Mouse (Mus musculus) retina, embryonic 14.5 days (tissue): ENCODE measurements around the gene Ssr1.

Source experiments
- DNase-seq: peaks from one replicate; pipeline ENCODE4 v3.0.0-alpha.2; 2015; ENCODE audit warnings: low spot score

Gene Ssr1

GRCm38 (mm10) chr13:37993704-37994404 lies at the start of gene Ssr1:
Ssr1 (minus strand) TSS chr13:37994217.
- peak; percentile 95 for DNase-seq

GRCm38 (mm10) chr13:38037811-38038210 lies 43.8 kb upstream of the Ssr1 start:
- DNase-seq: no peak

GRCm38 (mm10) chr13:38037044-38037687 lies 43.1 kb upstream of the Ssr1 start, which contains the start of gene Cage1:
Cage1 (minus strand) TSS chr13:38037069.
- peak; percentile 98 for DNase-seq

DNA sequence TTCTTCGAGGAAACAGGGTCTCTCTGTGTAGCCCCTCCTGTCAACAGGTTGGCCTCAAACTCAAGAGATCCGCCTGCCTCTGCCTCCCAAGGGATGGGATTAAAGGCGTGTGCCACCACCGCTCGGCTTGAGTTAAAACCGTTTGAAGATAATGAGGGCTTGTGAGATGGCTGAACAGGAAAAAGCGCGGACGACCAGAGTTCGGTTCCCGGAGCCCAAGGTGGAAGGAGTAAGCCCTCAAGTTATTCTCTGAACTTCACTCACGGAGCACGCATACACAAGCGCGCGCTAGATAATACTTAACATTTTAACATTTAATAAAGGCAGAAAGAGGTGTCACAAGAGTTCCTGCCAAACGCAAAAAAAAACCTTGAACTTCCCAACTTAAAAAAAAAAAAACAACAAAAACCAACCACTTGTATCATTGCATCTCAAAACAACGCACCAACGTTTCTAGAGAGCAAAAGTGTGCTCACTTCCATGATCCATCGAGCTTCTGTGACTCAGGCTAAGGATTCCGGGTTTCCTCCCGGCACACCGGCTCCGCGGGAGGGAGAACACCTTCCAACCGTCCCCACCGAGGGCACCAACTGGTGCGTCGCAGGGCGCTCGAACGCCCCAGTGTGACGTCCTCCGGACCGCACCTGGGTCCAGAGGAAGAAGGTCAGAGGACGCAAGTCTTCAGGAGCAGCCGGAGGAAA lies 42.5 kb upstream of the Ssr1 start, which contains the start of gene Riok1:
TSS of gene Riok1 (plus strand) at position 653 of the 701 bp plus-strand sequence.
- peak; percentile 4 for DNase-seq

GRCm38 (mm10) chr13:38028407-38028806 lies 34.4 kb upstream of the Ssr1 start:
- no peak for DNase-seq

DNA sequence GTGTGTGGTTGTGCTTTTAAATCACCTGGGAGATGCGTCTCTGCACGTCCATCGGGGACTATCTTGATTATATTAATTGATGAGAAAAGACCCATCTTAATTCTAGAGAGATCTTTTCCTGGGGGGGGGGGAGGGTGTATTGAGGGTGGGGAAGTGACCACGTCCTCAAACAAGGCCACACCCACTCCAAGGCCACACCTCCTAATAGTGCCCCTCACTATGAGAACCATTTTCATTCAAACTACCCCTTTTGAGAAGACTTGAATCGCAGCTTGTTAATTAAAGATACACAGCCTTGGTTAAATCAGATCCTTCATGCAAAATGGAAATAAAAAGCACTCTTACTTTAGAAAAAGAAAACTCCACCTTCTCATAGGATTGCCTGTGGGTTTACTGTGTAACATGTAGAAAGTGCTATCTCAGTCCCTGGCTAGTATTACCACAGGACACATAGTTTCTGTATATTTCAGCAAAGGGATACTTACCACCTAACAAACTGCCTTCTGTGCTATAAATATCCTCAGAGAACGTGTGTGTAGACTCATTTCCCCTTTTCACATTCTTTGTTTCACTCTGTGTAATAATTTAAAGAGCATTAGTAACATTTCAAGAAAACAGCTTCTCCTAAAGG lies 33.7 kb upstream of the Ssr1 start:
- DNase-seq: no peak

DNA sequence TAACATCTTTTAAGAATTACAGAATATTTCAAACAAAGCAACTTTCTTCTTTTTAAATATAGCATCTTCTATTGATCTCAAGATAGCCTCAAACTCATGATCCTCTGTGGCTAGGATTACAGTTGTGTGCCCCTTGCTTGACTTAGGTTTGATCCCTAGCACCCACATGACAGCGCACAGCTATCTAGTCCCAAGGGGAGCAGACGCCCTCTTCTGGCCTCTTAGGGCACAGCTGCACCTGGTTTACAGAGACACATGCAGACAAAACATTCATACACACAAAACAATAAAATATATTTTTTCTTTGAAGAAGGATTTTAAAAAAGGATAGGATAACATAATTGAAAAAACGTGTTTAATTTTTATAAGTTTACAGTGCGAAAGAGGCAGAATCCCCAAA lies 31.9 kb upstream of the Ssr1 start:
- peak; percentile 27 for DNase-seq

- no peak for DNase-seq
Measured at GRCm38 (mm10) chr13:38018791-38019190, 24.8 kb upstream of the Ssr1 start.

DNA sequence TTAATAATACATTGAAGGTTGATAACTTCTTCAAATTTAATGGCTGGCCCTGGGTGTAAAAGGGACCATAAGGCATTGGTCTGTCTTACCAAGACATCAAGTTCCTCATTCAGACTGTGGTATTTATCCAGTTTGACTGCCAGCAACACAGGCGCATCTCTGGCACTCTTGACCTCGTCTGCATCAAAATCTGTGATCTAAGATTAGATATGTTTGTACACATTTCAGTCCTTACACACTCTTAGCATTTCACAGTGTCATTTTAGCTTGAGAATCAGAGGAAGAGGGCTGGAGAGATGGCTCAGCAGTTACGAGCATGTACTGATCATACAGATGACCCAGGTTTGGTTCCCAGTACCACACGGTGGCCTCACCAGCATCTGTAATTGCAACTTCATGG lies 21.6 kb upstream of the Ssr1 start:
- no peak for DNase-seq

- no peak for DNase-seq
Measured at GRCm38 (mm10) chr13:38012436-38012835, 18.4 kb upstream of the Ssr1 start.

GRCm38 (mm10) chr13:38010444-38010910 lies 16.5 kb upstream of the Ssr1 start:
- DNase-seq: no peak

DNA sequence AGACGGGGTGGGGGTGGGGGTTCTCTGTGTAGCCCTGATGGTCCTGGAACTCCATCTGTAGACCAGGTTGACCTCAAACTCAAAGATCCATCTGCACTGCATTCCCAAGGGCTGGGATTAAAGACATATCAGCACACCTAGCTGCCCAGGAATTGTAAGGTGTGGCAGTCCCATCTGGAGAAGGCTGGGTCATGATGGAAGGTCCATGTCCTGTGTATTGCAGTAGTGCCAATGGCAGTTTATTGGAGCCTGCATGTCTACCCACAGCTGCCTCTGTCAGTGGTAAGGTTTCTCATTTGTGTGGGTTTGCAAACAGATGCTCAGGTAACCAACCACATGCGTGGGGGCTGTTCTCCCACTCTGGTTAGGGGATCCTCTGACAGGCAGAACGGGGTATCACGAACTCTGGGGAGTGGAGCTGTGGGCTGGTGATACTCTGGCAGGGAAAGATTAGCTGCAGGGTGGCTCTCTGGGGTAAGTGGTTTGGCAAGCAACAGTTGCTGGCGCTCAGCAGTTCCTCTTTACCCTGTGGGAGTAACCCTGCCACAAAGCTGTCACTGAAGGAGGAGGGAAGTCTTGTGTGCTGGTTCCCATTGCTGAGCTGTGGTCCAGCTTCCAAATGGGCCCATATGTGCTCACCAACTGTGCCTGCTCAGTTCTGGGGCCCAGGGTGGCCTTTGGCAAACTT lies 15.8 kb upstream of the Ssr1 start:
- no peak for DNase-seq

GRCm38 (mm10) chr13:38007972-38008371 lies 14.0 kb upstream of the Ssr1 start:
- no peak for DNase-seq

DNA sequence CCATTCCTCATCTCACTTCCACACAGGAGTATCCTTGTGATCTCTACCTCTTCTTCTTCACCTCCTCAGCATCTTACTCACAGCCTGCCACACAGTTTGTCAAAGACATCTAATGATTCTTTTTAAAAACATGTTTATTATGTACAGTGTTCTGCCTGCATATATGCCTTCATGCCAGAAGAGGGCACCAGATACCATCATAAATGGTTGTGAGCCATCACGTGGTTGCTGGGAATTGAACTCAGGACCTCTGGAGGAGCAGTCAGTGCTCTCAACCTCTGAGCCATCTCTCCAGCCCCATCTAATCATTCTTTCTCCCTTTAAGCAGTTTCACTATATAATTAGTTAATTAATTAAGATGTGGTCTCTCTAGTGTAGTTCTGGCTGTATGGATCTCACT lies 8.4 kb upstream of the Ssr1 start:
- no peak for DNase-seq

DNA sequence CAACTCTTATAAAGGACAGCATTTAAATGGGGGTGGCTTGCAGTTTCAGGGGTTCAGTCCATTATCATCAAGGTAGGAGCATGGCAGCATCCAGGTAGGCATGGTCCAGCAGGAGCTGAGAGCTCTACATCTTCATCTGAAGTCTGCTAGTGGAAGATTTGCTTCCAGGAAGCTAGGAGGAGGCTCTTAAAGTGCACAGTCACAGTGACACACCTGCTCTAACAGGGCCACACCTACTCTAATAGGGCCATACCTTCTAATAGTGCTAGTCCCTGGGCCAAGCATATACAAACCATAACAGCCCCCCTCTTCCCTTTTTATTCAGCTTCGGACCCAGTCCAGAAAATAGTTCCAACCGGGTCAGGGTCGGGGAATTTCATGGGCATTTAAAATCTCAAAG lies 5.7 kb upstream of the Ssr1 start:
- DNase-seq: no peak

DNA sequence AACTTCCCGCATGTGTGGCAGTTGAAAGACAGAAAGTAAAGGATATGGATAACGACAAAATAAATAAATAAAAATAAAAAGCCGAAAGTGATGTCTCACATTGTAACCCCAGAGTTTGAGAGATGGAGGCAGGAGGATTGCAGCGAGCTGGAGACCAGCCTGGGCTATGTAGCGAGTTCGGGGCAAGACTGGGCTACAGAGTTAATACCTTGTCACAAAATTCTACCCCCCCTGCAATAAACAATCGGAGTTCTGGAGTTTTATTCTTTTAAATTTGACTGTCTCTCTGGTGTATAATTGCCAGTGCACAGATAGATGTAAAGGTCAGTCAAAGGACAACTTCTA lies 360 bp upstream of the Ssr1 start:
- DNase-seq: no peak

GRCm38 (mm10) chr13:37993376-37993703 lies 677 bp downstream of the Ssr1 start:
- peak; percentile 10 for DNase-seq

- peak; percentile 13 for DNase-seq
Measured at GRCm38 (mm10) chr13:37992638-37993371, 1.2 kb downstream of the Ssr1 start.

- no peak for DNase-seq
Measured at GRCm38 (mm10) chr13:37989701-37990100, 4.3 kb downstream of the Ssr1 start.

GRCm38 (mm10) chr13:37986166-37986565 lies 7.9 kb downstream of the Ssr1 start:
- no peak for DNase-seq

GRCm38 (mm10) chr13:37981063-37981462 lies 13.0 kb downstream of the Ssr1 start:
- DNase-seq: no peak
